Mouse (Mus musculus): ENCODE results near the gene Siae. TPM values are rescaled to one million over a fixed set of nuclear protein-coding genes. Genes with fewer than 3 reads are reported as not detected.

Gene Siae
- polyA plus RNA-seq, 1 experiment = 10.0 TPM

DNA sequence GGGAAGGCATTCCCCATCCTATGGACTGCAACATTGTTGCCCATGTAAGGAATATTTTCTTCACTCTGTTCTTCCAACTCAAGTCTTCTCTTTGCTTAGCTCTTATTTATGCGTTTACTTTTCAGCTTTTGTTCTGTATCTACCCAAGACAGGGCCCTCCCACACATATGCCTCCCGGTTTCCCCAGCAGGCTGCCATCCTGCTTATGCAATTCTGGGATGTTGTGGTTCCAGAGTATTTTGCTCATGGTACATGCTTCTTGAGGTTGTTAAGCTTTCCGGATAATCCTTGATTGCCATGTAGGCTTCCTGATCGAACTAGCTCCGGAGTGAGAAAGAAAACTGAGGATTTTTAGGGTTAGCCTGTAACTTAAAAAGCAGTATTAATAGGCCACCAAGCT lies 59.7 kb downstream of the Siae start:
- Histone ChIP-seq H3K4me3 (ENCODE audit: control insufficient read depth, insufficient read depth, low read length) (no peak overlapping the region), H3K4me1 (replicated peaks; ENCODE audit: control insufficient read depth, insufficient read depth, low read length) (peaks cover 12% of the 10 kb centered on the region), H3K27me3 (ENCODE audit: control insufficient read depth, insufficient read depth, low read length) (no peaks in the 10 kb centered on the region), H3K27ac (ENCODE audit: control insufficient read depth, insufficient read depth, low read length) (no peak overlapping the region), H3K36me3 (ENCODE audit: control insufficient read depth, insufficient read depth, low read length) (no peaks in the 10 kb centered on the region)
- DNase-seq = no peak
- 96% methylated on average over 5 of the region's 5 CpGs for WGBS
- TF ChIP-seq POLR2A (IDR thresholded peaks at IDR 0.05; ENCODE audit: control insufficient read depth, extremely low read depth, insufficient read depth, low read length, poor library complexity) (no peak), CTCF (IDR thresholded peaks at IDR 0.05; ENCODE audit: borderline replicate concordance, control insufficient read depth, extremely low read depth, insufficient read depth, low read length, poor library complexity) (no peak)

DNA sequence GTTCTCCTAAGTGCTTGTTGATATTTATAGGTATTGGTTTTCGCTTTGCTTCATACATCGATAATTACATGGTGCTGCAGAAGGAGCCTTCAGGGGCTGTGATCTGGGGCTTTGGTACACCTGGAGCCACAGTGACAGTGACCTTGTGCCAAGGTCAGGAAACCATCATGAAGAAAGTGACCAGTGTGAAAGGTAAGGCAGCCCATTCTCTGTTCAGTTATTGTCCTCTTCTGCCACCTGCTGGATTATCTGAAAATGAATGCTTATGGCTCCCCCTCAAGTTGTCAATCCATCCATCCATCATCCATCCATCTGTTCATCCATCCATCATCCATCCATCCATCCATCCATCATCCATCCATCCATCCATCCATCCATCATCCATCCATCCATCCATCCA lies 61.3 kb downstream of the Siae start:
- DNase-seq = peak; percentile 40
- 64% methylated on average over 2 of the region's 2 CpGs for WGBS
- peaks cover 12% of the 10 kb centered on the region for H3K4me1 ChIP-seq (replicated peaks; ENCODE audit: control insufficient read depth, insufficient read depth, low read length)
- H3K27me3 ChIP-seq (ENCODE audit: control insufficient read depth, insufficient read depth, low read length) = no peaks in the 10 kb centered on the region
- H3K27ac ChIP-seq (ENCODE audit: control insufficient read depth, insufficient read depth, low read length) = no peak overlapping the region
- H3K36me3 ChIP-seq (ENCODE audit: control insufficient read depth, insufficient read depth, low read length) = no peaks in the 10 kb centered on the region
- TF ChIP-seq POLR2A (IDR thresholded peaks at IDR 0.05; ENCODE audit: control insufficient read depth, extremely low read depth, insufficient read depth, low read length, poor library complexity) (no peak), CTCF (IDR thresholded peaks at IDR 0.05; ENCODE audit: borderline replicate concordance, control insufficient read depth, extremely low read depth, insufficient read depth, low read length, poor library complexity) (no peak)
- H3K4me3 ChIP-seq (ENCODE audit: control insufficient read depth, insufficient read depth, low read length) = no peak overlapping the region

DNA sequence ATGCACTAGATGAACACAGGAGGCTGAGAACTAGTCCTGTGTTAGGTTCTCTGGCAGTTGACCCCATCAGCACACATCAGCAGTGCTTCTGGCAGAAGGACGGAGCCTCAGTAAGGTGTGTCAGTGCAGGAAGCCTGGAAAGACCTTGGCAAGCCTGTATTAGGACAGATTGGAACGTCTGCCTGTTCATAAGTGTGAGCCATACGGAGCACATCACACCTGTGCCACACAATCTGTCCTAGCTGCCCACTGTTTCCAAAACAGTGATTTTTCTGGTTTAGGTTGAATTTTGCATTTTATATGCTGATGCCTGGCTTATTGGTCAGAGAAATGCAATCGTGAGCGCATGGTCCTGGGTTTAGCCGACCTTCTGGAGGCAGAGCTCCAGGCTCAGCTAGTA lies 65.8 kb downstream of the Siae start:
- DNase-seq = no peak
- TF ChIP-seq CTCF (IDR thresholded peaks at IDR 0.05; ENCODE audit: borderline replicate concordance, control insufficient read depth, extremely low read depth, insufficient read depth, low read length, poor library complexity) = no peak
- TF ChIP-seq POLR2A (IDR thresholded peaks at IDR 0.05; ENCODE audit: control insufficient read depth, extremely low read depth, insufficient read depth, low read length, poor library complexity) = no peak
- Histone ChIP-seq H3K27ac (ENCODE audit: control insufficient read depth, insufficient read depth, low read length) (no peak overlapping the region), H3K36me3 (ENCODE audit: control insufficient read depth, insufficient read depth, low read length) (no peaks in the 10 kb centered on the region), H3K4me1 (replicated peaks; ENCODE audit: control insufficient read depth, insufficient read depth, low read length) (no peaks in the 10 kb centered on the region), H3K4me3 (ENCODE audit: control insufficient read depth, insufficient read depth, low read length) (no peak overlapping the region), H3K27me3 (ENCODE audit: control insufficient read depth, insufficient read depth, low read length) (no peaks in the 10 kb centered on the region)
- 94% methylated on average over 6 of the region's 6 CpGs for WGBS

DNA sequence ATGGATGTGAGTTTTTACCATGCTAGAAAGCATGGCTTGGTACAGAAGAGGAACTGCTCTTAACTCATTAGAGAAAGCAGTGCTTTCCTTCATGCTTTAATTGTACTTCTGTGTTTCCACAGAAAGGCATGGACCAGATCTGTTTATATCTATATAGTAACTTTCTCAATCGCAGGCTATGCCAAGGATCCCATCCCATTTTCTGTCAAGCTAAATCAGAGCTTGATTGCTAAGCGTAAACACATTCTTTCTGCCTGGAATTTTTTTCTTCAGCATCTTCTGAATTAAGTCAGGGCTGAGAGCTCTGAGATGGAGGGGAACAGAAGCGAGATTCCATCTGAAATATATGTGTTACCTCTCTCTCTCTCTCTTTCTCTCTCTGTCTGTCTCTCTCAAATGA lies 68.5 kb downstream of the Siae start:
- Histone ChIP-seq H3K4me1 (replicated peaks; ENCODE audit: control insufficient read depth, insufficient read depth, low read length) (no peaks in the 10 kb centered on the region), H3K4me3 (ENCODE audit: control insufficient read depth, insufficient read depth, low read length) (no peak overlapping the region), H3K27ac (ENCODE audit: control insufficient read depth, insufficient read depth, low read length) (no peak overlapping the region), H3K36me3 (ENCODE audit: control insufficient read depth, insufficient read depth, low read length) (no peaks in the 10 kb centered on the region), H3K27me3 (ENCODE audit: control insufficient read depth, insufficient read depth, low read length) (no peaks in the 10 kb centered on the region)
- DNase-seq = no peak
- TF ChIP-seq CTCF (IDR thresholded peaks at IDR 0.05; ENCODE audit: borderline replicate concordance, control insufficient read depth, extremely low read depth, insufficient read depth, low read length, poor library complexity) (no peak), POLR2A (IDR thresholded peaks at IDR 0.05; ENCODE audit: control insufficient read depth, extremely low read depth, insufficient read depth, low read length, poor library complexity) (no peak)
- 94% methylated on average over 3 of the region's 3 CpGs for WGBS

DNA sequence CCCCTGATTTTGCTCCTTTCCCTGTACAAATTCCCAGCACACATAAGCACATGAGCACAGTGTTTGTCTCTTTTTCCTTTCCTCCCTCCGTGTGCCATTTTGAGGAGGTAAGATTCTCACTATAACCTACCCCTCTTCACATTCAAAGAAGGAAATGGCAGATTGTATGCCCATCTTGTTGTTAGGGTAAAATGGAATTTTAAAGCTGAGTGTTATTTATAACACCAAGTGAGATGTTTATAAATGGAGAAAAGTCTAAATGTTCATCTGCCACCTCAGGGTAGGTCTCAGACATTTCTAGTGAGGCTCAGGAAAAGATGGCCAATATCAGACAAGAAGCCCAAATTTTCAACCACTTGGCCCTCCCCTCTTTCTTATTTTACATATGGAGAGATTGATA lies 69.0 kb downstream of the Siae start:
- Histone ChIP-seq H3K27ac (ENCODE audit: control insufficient read depth, insufficient read depth, low read length) (no peak overlapping the region), H3K4me1 (replicated peaks; ENCODE audit: control insufficient read depth, insufficient read depth, low read length) (no peaks in the 10 kb centered on the region), H3K4me3 (ENCODE audit: control insufficient read depth, insufficient read depth, low read length) (no peak overlapping the region), H3K36me3 (ENCODE audit: control insufficient read depth, insufficient read depth, low read length) (no peaks in the 10 kb centered on the region), H3K27me3 (ENCODE audit: control insufficient read depth, insufficient read depth, low read length) (no peaks in the 10 kb centered on the region)
- 89% methylated on average over 1 of the region's 1 CpGs for whole genome bisulfite sequencing
- no peak for DNase-seq
- TF ChIP-seq CTCF (IDR thresholded peaks at IDR 0.05; ENCODE audit: borderline replicate concordance, control insufficient read depth, extremely low read depth, insufficient read depth, low read length, poor library complexity) (no peak), POLR2A (IDR thresholded peaks at IDR 0.05; ENCODE audit: control insufficient read depth, extremely low read depth, insufficient read depth, low read length, poor library complexity) (no peak)

DNA sequence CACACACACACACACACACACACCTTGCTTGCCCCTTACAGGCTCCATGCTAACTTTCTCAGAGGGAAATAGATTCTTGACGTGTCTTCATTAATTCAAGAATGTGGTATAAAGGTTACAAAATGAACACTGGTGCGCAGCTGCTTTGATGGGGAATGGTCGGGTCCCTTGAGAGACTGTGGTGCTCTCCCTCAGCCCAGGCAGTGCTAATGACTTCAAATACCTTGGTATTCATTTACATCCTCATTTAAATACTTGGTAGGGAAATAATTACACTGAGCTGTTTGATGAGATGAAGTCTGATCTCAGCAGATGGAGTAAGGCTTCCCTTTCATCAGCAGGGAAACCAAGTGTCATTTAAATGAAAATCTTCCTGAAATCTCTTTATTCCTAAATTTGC lies 69.6 kb downstream of the Siae start:
- DNase-seq = no peak
- no peaks in the 10 kb centered on the region for H3K36me3 ChIP-seq (ENCODE audit: control insufficient read depth, insufficient read depth, low read length)
- H3K4me3 ChIP-seq (ENCODE audit: control insufficient read depth, insufficient read depth, low read length) = no peak overlapping the region
- H3K27ac ChIP-seq (ENCODE audit: control insufficient read depth, insufficient read depth, low read length) = no peak overlapping the region
- no peaks in the 10 kb centered on the region for H3K4me1 ChIP-seq (replicated peaks; ENCODE audit: control insufficient read depth, insufficient read depth, low read length)
- H3K27me3 ChIP-seq (ENCODE audit: control insufficient read depth, insufficient read depth, low read length) = no peaks in the 10 kb centered on the region
- no peak for TF ChIP-seq CTCF (IDR thresholded peaks at IDR 0.05; ENCODE audit: borderline replicate concordance, control insufficient read depth, extremely low read depth, insufficient read depth, low read length, poor library complexity)
- TF ChIP-seq POLR2A (IDR thresholded peaks at IDR 0.05; ENCODE audit: control insufficient read depth, extremely low read depth, insufficient read depth, low read length, poor library complexity) = no peak
- WGBS = 96% methylated on average over 3 of the region's 3 CpGs

DNA sequence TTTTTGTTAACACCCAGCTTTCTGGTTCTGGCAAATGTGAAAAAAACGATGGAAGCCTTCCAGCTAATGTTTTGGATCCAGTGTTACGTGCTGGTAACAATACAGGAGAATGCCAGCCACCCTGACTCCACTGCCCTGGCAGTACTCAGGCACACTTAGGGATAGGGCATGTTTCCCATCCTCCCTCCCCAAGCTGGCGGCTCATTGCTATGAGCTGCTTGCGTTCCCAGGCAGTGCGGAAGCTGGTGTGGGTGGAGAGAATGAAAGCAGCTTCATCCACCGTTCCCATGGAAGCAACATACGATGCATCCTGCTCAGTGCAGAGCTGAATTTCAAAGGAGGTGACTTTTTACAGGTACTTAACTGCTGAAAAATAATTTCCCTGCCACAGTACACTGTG lies 70.1 kb downstream of the Siae start:
- WGBS = 92% methylated on average over 7 of the region's 7 CpGs
- Histone ChIP-seq H3K4me1 (replicated peaks; ENCODE audit: control insufficient read depth, insufficient read depth, low read length) (no peaks in the 10 kb centered on the region), H3K36me3 (ENCODE audit: control insufficient read depth, insufficient read depth, low read length) (no peaks in the 10 kb centered on the region), H3K4me3 (ENCODE audit: control insufficient read depth, insufficient read depth, low read length) (no peak overlapping the region), H3K27ac (ENCODE audit: control insufficient read depth, insufficient read depth, low read length) (no peak overlapping the region), H3K27me3 (ENCODE audit: control insufficient read depth, insufficient read depth, low read length) (no peaks in the 10 kb centered on the region)
- no peak for DNase-seq
- TF ChIP-seq CTCF (IDR thresholded peaks at IDR 0.05; ENCODE audit: borderline replicate concordance, control insufficient read depth, extremely low read depth, insufficient read depth, low read length, poor library complexity) (no peak), POLR2A (IDR thresholded peaks at IDR 0.05; ENCODE audit: control insufficient read depth, extremely low read depth, insufficient read depth, low read length, poor library complexity) (no peak)

All from thymus, adult 2 months (tissue).